Mouse (Mus musculus) G1E (cell line): Measurements from ENCODE around the gene Rnf24. TPM values are rescaled to one million over a fixed set of nuclear protein-coding genes. Genes with fewer than 3 reads are reported as not detected.

ENCODE experiments used
- ATAC-seq: 2 replicates; pipeline ENCODE4 v1.8.0; 2016; ENCODE audit warnings: mild to moderate bottlenecking; ENCODE audit not compliant: insufficient number of reproducible peaks, poor library complexity, low FRiP score, severe bottlenecking; ENCODE audit errors: extremely low read depth
- DNase-seq: peaks from one replicate; pipeline ENCODE4 v3.0.0; 2012; ENCODE audit warnings: low spot score
- H3K27me3 ChIP-seq: 2 replicates; pipeline ENCODE4 v1.6.1; 2012; ENCODE audit warnings: mild to moderate bottlenecking, low read length, inconsistent platforms; ENCODE audit not compliant: insufficient read depth
- H3K36me3 ChIP-seq: replicated peaks from 2 replicates; pipeline ENCODE3; 2012; ENCODE audit warnings: mild to moderate bottlenecking, inconsistent platforms
- H3K4me1 ChIP-seq: 2 replicates; pipeline ENCODE4 v1.6.1; 2012; ENCODE audit warnings: low read depth, low read length, inconsistent platforms, mixed read lengths; ENCODE audit not compliant: insufficient read depth
- H3K4me3 ChIP-seq: 2 replicates; pipeline ENCODE4 v1.5.1; 2012; ENCODE audit warnings: low read depth, mild to moderate bottlenecking, inconsistent platforms, low read length, moderate library complexity, mixed read lengths
- H3K9me3 ChIP-seq: replicated peaks from 2 replicates; pipeline ENCODE4 v1.6.1; 2012; ENCODE audit warnings: inconsistent platforms
- CTCF ChIP-seq: IDR thresholded peaks from 2 replicates; pipeline ENCODE4 v1.5.1; 2012; ENCODE audit warnings: low read depth, low read length, inconsistent platforms, mixed read lengths
- GATA1 ChIP-seq: IDR thresholded peaks from 2 replicates; pipeline ENCODE4 v1.6.1; 2012; ENCODE audit warnings: borderline replicate concordance, low read length, inconsistent platforms, mixed read lengths
- GATA2 ChIP-seq: IDR thresholded peaks from 2 replicates; pipeline ENCODE4 v1.6.1; 2012; ENCODE audit warnings: low read depth, low read length, inconsistent platforms, borderline replicate concordance
- POLR2AphosphoS5 ChIP-seq: IDR thresholded peaks from 2 replicates; pipeline ENCODE4 v1.6.1; 2012; ENCODE audit warnings: low read depth, low read length, inconsistent platforms; ENCODE audit not compliant: insufficient replicate concordance
- TAL1 ChIP-seq: conservative IDR thresholded peaks from 2 replicates; pipeline ENCODE4 v1.6.1; 2012; ENCODE audit warnings: low read depth, low read length, inconsistent platforms, mixed read lengths
- polyA plus RNA-seq: library from polyadenylated mRNA; stranded (reverse); fragments of >175 nt; gene quantifications from 2 replicates; pipeline ENCODE4 v1.2.3, GENCODE M21; 2012
- total RNA-seq, 2 experiments: library from RNA; stranded (forward) in 1 of 2; stranded (reverse) in 1 of 2; fragments of 200-1000 nt in 1 of 2; fragments of >200 nt in 1 of 2; fragmentation: Nextera tagmentation in 1 of 2; gene quantifications; 2 replicates each; pipeline ENCODE4 v1.2.3; 2014 to 2017

Gene Rnf24
- total and polyA plus RNA-seq, 3 experiments = 0.44 to 1.8 (median 1.2) TPM

GRCm38 (mm10) chr2:131379541-131379940 lies 26.8 kb upstream of the Rnf24 start:
- no peaks in the 10 kb centered on the region for H3K4me1 ChIP-seq

DNA sequence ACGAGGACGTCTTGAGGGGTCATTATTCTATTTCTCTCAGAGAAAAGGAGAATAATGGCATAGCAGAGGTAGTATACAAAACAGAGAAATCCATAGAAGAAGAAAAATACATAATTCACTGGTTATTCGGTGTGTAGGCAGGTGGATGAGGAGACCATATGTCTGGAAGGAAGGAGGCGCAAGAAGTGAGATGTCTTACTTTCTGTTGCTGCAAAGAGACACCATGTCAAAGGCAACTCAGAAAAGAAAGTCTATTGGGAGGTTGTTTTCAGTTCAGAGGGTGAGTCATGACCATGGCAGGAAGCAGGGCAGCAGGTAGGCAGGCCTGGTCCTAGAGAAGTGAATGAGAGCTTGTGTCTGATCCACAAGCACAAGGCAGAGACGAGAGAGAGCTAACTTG lies 26.2 kb upstream of the Rnf24 start:
- Histone ChIP-seq H3K9me3 (no peaks in the 10 kb centered on the region), H3K4me3 (no peak overlapping the region), H3K4me1 (no peaks in the 10 kb centered on the region), H3K36me3 (no peaks in the 10 kb centered on the region), H3K27me3 (peaks cover 5% of the 10 kb centered on the region; the same call in 1 of the 2 replicates)
- ATAC-seq (no peak), DNase-seq (no peak)
- TF ChIP-seq GATA2 (no peak), TAL1 (no peak), CTCF (no peak), POLR2AphosphoS5 (no peak), GATA1 (no peak)

More at GRCm38 (mm10) chr2:131379541-131379940, 26.8 kb upstream of the Rnf24 start:
- ATAC-seq (no peak), DNase-seq (no peak)
- Histone ChIP-seq H3K27me3 (peaks cover 6% of the 10 kb centered on the region; the same call in 1 of the 2 replicates), H3K36me3 (no peaks in the 10 kb centered on the region), H3K4me3 (no peak overlapping the region), H3K9me3 (no peaks in the 10 kb centered on the region)
- TF ChIP-seq GATA2 (no peak), GATA1 (no peak), POLR2AphosphoS5 (no peak), TAL1 (no peak), CTCF (no peak)

- H3K4me3 ChIP-seq = no peak overlapping the region
- TF ChIP-seq TAL1 (no peak), CTCF (no peak), GATA2 (no peak), POLR2AphosphoS5 (no peak), GATA1 (no peak)
- no peaks in the 10 kb centered on the region for H3K36me3 ChIP-seq
- ATAC-seq = no peak
- H3K4me1 ChIP-seq = no peaks in the 10 kb centered on the region
- no peaks in the 10 kb centered on the region for H3K9me3 ChIP-seq
- DNase-seq = no peak
- H3K27me3 ChIP-seq = peaks cover 6% of the 10 kb centered on the region
These were observed 24.4 kb upstream of the Rnf24 start for GRCm38 (mm10) chr2:131377055-131377454.

DNA sequence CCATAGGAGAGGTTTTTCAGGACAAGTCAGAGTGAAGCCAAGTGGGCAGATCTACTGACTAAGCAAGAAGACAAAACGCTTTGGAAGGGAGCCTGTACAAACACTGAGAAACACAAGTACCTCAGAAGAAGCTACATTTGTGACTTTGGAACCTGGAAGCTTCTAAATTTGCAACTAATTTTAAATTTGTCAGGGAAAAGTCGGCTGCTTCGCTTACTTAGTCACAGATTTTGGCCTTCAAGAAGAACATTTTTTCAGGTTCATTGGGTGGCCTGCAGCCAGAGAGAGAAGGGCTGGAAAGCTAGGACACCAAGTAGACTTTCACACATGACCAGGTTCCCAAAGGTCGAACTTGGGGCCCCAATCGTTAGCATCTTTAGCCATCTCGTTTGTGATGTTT lies 21.0 kb upstream of the Rnf24 start:
- TF ChIP-seq CTCF (no peak), GATA1 (no peak), POLR2AphosphoS5 (no peak), GATA2 (no peak), TAL1 (no peak)
- DNase-seq (no peak), ATAC-seq (no peak)
- peaks cover 6% of the 10 kb centered on the region for H3K27me3 ChIP-seq
- H3K4me3 ChIP-seq = no peak overlapping the region
- H3K9me3 ChIP-seq = no peaks in the 10 kb centered on the region
- H3K4me1 ChIP-seq = no peaks in the 10 kb centered on the region
- no peaks in the 10 kb centered on the region for H3K36me3 ChIP-seq

- DNase-seq = no peak
These were observed 19.7 kb upstream of the Rnf24 start for GRCm38 (mm10) chr2:131372276-131372877.

DNA sequence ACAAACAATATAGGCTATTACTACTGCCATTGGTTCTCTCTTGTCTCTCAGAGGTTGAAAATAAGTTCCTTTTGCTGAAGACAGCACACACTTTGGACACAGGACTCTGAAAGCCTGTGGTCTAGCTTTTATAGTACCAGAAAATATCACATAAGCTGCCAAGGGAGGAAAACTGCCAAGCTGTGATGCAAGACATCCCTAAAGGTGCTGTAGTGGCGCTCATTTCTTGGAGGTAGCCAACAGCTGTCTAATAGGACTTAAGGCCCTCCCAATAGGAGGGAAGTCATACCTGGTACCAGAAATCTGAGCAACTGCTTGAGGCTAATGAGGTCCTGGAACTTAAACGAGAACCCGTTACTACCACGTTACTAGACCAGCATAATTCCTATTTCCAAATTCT lies 19.1 kb upstream of the Rnf24 start:
- Histone ChIP-seq H3K4me3 (no peak overlapping the region), H3K4me1 (no peaks in the 10 kb centered on the region), H3K27me3 (peaks cover 4% of the 10 kb centered on the region; the same call in 1 of the 2 replicates), H3K9me3 (no peaks in the 10 kb centered on the region), H3K36me3 (no peaks in the 10 kb centered on the region)
- ATAC-seq = no peak
- DNase-seq = no peak
- no peak for TF ChIP-seq POLR2AphosphoS5
- TF ChIP-seq TAL1 = no peak
- TF ChIP-seq GATA2 = no peak
- no peak for TF ChIP-seq GATA1
- no peak for TF ChIP-seq CTCF

More at GRCm38 (mm10) chr2:131372276-131372877, 19.7 kb upstream of the Rnf24 start:
- no peak overlapping the region for H3K4me3 ChIP-seq
- no peaks in the 10 kb centered on the region for H3K36me3 ChIP-seq
- ATAC-seq = no peak
- TF ChIP-seq CTCF (no peak), GATA1 (no peak), POLR2AphosphoS5 (no peak), GATA2 (no peak), TAL1 (no peak)
- peaks cover 6% of the 10 kb centered on the region for H3K27me3 ChIP-seq
- no peaks in the 10 kb centered on the region for H3K9me3 ChIP-seq
- no peaks in the 10 kb centered on the region for H3K4me1 ChIP-seq
